Mouse (Mus musculus) MEL-GATA-1-ER (cell line): ENCODE measurements around the gene Fnbp1l.

Source experiments
- DNase-seq: peaks from one replicate; pipeline ENCODE4 v3.0.0-alpha.2; 2012; ENCODE audit warnings: low read depth; ENCODE audit errors: extremely low read depth

Fnbp1l gene

GRCm38 (mm10) chr3:122494764-122495163 lies 124.8 kb downstream of the Fnbp1l start:
- DNase-seq = no peak

GRCm38 (mm10) chr3:122492872-122493615 lies 126.5 kb downstream of the Fnbp1l start:
- no peak for DNase-seq

GRCm38 (mm10) chr3:122492006-122492405 lies 127.5 kb downstream of the Fnbp1l start:
- DNase-seq = no peak

GRCm38 (mm10) chr3:122490574-122490973 lies 128.9 kb downstream of the Fnbp1l start:
- DNase-seq = no peak
